In genomic region chrX:105864367-105864766, GRCm38 (mm10) we compare ENCODE assay signal across 8 mouse cellular contexts.
DNase-seq lines count a peak whose midpoint lies in the region; ATAC-seq lines count a peak whose summit lies in the region.

No protein-coding gene starts in this region.

- H3K9me3 ChIP-seq in liver, embryonic 12.5 days (replicated peaks): no peaks in the 10 kb centered on the region

- no peak overlapping the region for H3K9ac ChIP-seq in liver, embryonic 12.5 days

- DNase-seq in cerebellum, postnatal 10 days: peak; percentile 17 to 20
- DNase-seq in cerebellum, adult 9-11 months: no peak
- peak; percentile 4 for DNase-seq in liver
- peak; percentile 42 for DNase-seq in embryo, embryonic 10.5 days (ENCODE audit: low spot score)
- peak; percentile 26 for DNase-seq in lung, postnatal 36 days
- no peak for DNase-seq in urinary bladder, postnatal 25 days (ENCODE audit: low spot score)
- no peak for DNase-seq in urinary bladder, adult 18-20 months (ENCODE audit: low spot score in 2 of 2)

- H3K4me2 ChIP-seq in liver, embryonic 12.5 days: no peak overlapping the region

- no peak overlapping the region for H3K27ac ChIP-seq in liver, embryonic 12.5 days

- ATAC-seq in liver, embryonic 12.5 days: no peak

- no peaks in the 10 kb centered on the region for H3K4me1 ChIP-seq in liver, embryonic 12.5 days

- 83% methylated on average over 5 of the region's 5 CpGs for WGBS in liver, embryonic 12.5 days (ENCODE audit: insufficient replicate concordance)

- H3K4me3 ChIP-seq in liver, embryonic 12.5 days: no peak overlapping the region

- no peaks in the 10 kb centered on the region for H3K27me3 ChIP-seq in liver, embryonic 12.5 days (replicated peaks)

- peaks cover 10% of the 10 kb centered on the region for H3K36me3 ChIP-seq in liver, embryonic 12.5 days

Comparison
In these comparisons a context has a peak if more than half of its experiments do, and no peak if none do; other contexts are left out.
1. DNase-seq: peak in cerebellum, postnatal 10 days (2 of 2), liver (single experiment), embryo, embryonic 10.5 days (single experiment) and lung, postnatal 36 days (single experiment); none in cerebellum, adult 9-11 months (single experiment), urinary bladder, postnatal 25 days (single experiment) and urinary bladder, adult 18-20 months (0 of 2).